Mouse (Mus musculus) spleen, postnatal 10 days (tissue): Measurements from ENCODE around the gene Aup1.

Source experiments
- DNase-seq, 2 experiments: peaks; one replicate each; pipeline ENCODE4 v3.0.0; 2021 to 2022; ENCODE audit warnings: low spot score in 2 of 2

The Aup1 gene

GRCm38 (mm10) chr6:83104158-83104557 lies 49.8 kb downstream of the Aup1 start:
- DNase-seq: no peak
